Mouse (Mus musculus) forebrain, embryonic 16.5 days (tissue): Measurements from ENCODE around the gene Twnk. TPM values are rescaled to one million over a fixed set of nuclear protein-coding genes. Genes with fewer than 3 reads are reported as not detected.

Experiments used
- ATAC-seq: fragments of 200-750 bp; cut with Nextera tagmentation; 2 replicates; pipeline ENCODE4 v1.8.0; 2017; ENCODE audit warnings: mild to moderate bottlenecking, moderate library complexity
- H3K27ac ChIP-seq: fragments of 300-500 bp; sonication (generic); 2 replicates; pipeline ENCODE4 v1.5.1; 2014; ENCODE audit warnings: low read length, control low read depth
- H3K27me3 ChIP-seq: fragments of 300-500 bp; sonication (generic); replicated peaks from 2 replicates; pipeline ENCODE4 v1.6.1; 2014; ENCODE audit warnings: low read length; ENCODE audit not compliant: control insufficient read depth, insufficient read depth
- H3K36me3 ChIP-seq: fragments of 300-500 bp; sonication (generic); 2 replicates; pipeline ENCODE4 v1.6.1; 2014; ENCODE audit not compliant: control insufficient read depth, insufficient read depth
- H3K4me1 ChIP-seq: fragments of 300-500 bp; sonication (generic); replicated peaks from 2 replicates; pipeline ENCODE4 v1.6.1; 2014; ENCODE audit warnings: low read length; ENCODE audit not compliant: control insufficient read depth, insufficient read depth
- H3K4me2 ChIP-seq: fragments of 300-500 bp; sonication (generic); 2 replicates; pipeline ENCODE4 v1.6.1; 2014; ENCODE audit warnings: mild to moderate bottlenecking, low read length, control low read depth
- H3K4me3 ChIP-seq: fragments of 300-500 bp; sonication (generic); replicated peaks from 2 replicates; pipeline ENCODE4 v1.5.1; 2014; ENCODE audit warnings: mild to moderate bottlenecking, low read length, control low read depth
- H3K9ac ChIP-seq: fragments of 300-500 bp; sonication (generic); replicated peaks from 2 replicates; pipeline ENCODE4 v1.6.1; 2014; ENCODE audit warnings: low read depth, low read length, control low read depth
- H3K9me3 ChIP-seq: fragments of 300-500 bp; sonication (generic); 2 replicates; pipeline ENCODE4 v1.6.1; 2016; ENCODE audit warnings: low read length; ENCODE audit not compliant: control insufficient read depth
- WGBS: fragments of 180-500 bp; shearing (Covaris S2); extraction: QIAGEN DNeasy Blood & Tissue Kit; methylation state at CpG from one replicate; pipeline ENCODE4 v1.1.7; 2014; 5-methylcytosine and 5-hydroxymethylcytosine counted together
- polyA plus RNA-seq: library from polyadenylated mRNA; unstranded; fragments of >200 nt; fragmentation: Nextera tagmentation; extraction: Ambion mirVana; gene quantifications from 2 replicates; pipeline ENCODE4 v1.2.1, GENCODE M21; 2015

Twnk gene
- 24.6 and 25.5 TPM in 2 replicates for polyA plus RNA-seq

- peak within 1 kb of the TSS; percentile 63 for H3K9ac ChIP-seq
- WGBS, result 8% methylated on average over 16 of the region's 16 CpGs
- ATAC-seq, result no peak
- H3K9me3 ChIP-seq, result no peaks in the 10 kb centered on the region
- peaks cover 24% of the 10 kb centered on the region for H3K4me1 ChIP-seq
- peak within 1 kb of the TSS; percentile 77 for H3K4me3 ChIP-seq
- no peaks in the 10 kb centered on the region for H3K27me3 ChIP-seq
- peak within 1 kb of the TSS; percentile 81 for H3K4me2 ChIP-seq
- H3K27ac ChIP-seq, result peak within 1 kb of the TSS; percentile 68
- peaks cover 6% of the 10 kb centered on the region for H3K36me3 ChIP-seq
These were observed at the start of gene Twnk for GRCm38 (mm10) chr19:45005444-45005843. Gene Twnk, plus strand, starts transcription at chr19:45005663.

GRCm38 (mm10) chr19:44959633-44960032 lies 45.8 kb upstream of the Twnk start:
- Histone ChIP-seq H3K27ac (no peak overlapping the region), H3K27me3 (no peaks in the 10 kb centered on the region), H3K4me1 (no peaks in the 10 kb centered on the region), H3K36me3 (peaks cover 22% of the 10 kb centered on the region), H3K9me3 (no peaks in the 10 kb centered on the region), H3K4me2 (no peak overlapping the region), H3K9ac (no peak overlapping the region), H3K4me3 (no peak overlapping the region)
- WGBS, result 97% methylated on average over 2 of the region's 2 CpGs
- no peak for ATAC-seq

- 97% methylated on average over 1 of the region's 1 CpGs for WGBS
- no peak overlapping the region for H3K4me2 ChIP-seq
These were observed 39.5 kb upstream of the Twnk start for GRCm38 (mm10) chr19:44965978-44966377.

GRCm38 (mm10) chr19:44968329-44968728 lies 37.1 kb upstream of the Twnk start:
- no peak overlapping the region for H3K9ac ChIP-seq
- no peak overlapping the region for H3K4me2 ChIP-seq
- ATAC-seq, result no peak
- H3K4me3 ChIP-seq, result no peak overlapping the region
- H3K4me1 ChIP-seq, result no peaks in the 10 kb centered on the region
- no peaks in the 10 kb centered on the region for H3K27me3 ChIP-seq
- no peak overlapping the region for H3K27ac ChIP-seq
- 96% methylated on average over 3 of the region's 3 CpGs for WGBS
- peaks cover 39% of the 10 kb centered on the region for H3K36me3 ChIP-seq
- no peaks in the 10 kb centered on the region for H3K9me3 ChIP-seq

More at GRCm38 (mm10) chr19:44965978-44966377, 39.5 kb upstream of the Twnk start:
- Histone ChIP-seq H3K4me1 (no peaks in the 10 kb centered on the region), H3K27me3 (no peaks in the 10 kb centered on the region), H3K27ac (no peak overlapping the region), H3K9me3 (no peaks in the 10 kb centered on the region), H3K9ac (no peak overlapping the region), H3K36me3 (peaks cover 33% of the 10 kb centered on the region), H3K4me3 (no peak overlapping the region)
- ATAC-seq, result no peak

- 85% methylated on average over 6 of the region's 6 CpGs for WGBS
- ATAC-seq, result no peak
These were observed 28.8 kb upstream of the Twnk start for GRCm38 (mm10) chr19:44976636-44977035.

GRCm38 (mm10) chr19:44977148-44977547 lies 28.3 kb upstream of the Twnk start:
- Histone ChIP-seq H3K9ac (no peak overlapping the region), H3K4me2 (no peak overlapping the region), H3K27ac (no peak overlapping the region), H3K4me3 (no peak overlapping the region), H3K27me3 (no peaks in the 10 kb centered on the region), H3K4me1 (no peaks in the 10 kb centered on the region), H3K36me3 (peaks cover 45% of the 10 kb centered on the region), H3K9me3 (no peaks in the 10 kb centered on the region)
- no peak for ATAC-seq
- WGBS, result 92% methylated on average over 6 of the region's 6 CpGs

More at GRCm38 (mm10) chr19:44976636-44977035, 28.8 kb upstream of the Twnk start:
- no peak overlapping the region for H3K27ac ChIP-seq
- no peak overlapping the region for H3K9ac ChIP-seq
- no peaks in the 10 kb centered on the region for H3K9me3 ChIP-seq
- no peaks in the 10 kb centered on the region for H3K27me3 ChIP-seq
- no peaks in the 10 kb centered on the region for H3K4me1 ChIP-seq
- peaks cover 47% of the 10 kb centered on the region for H3K36me3 ChIP-seq
- no peak overlapping the region for H3K4me2 ChIP-seq
- no peak overlapping the region for H3K4me3 ChIP-seq

GRCm38 (mm10) chr19:44980787-44981186 lies 24.7 kb upstream of the Twnk start:
- Histone ChIP-seq H3K4me1 (no peaks in the 10 kb centered on the region), H3K4me3 (no peak overlapping the region), H3K9me3 (no peaks in the 10 kb centered on the region), H3K27me3 (no peaks in the 10 kb centered on the region), H3K9ac (no peak overlapping the region), H3K27ac (no peak overlapping the region), H3K36me3 (peaks cover 27% of the 10 kb centered on the region), H3K4me2 (no peak overlapping the region)
- ATAC-seq, result no peak
- 80% methylated on average over 2 of the region's 2 CpGs for WGBS

- no peak overlapping the region for H3K9ac ChIP-seq
- peaks cover 4% of the 10 kb centered on the region for H3K4me1 ChIP-seq
- ATAC-seq, result no peak
- peaks cover 14% of the 10 kb centered on the region; the same call in 1 of the 2 replicates for H3K36me3 ChIP-seq
- H3K9me3 ChIP-seq, result no peaks in the 10 kb centered on the region
- H3K27me3 ChIP-seq, result no peaks in the 10 kb centered on the region
- no peak overlapping the region for H3K27ac ChIP-seq
- 85% methylated on average over 7 of the region's 7 CpGs for WGBS
- no peak overlapping the region for H3K4me3 ChIP-seq
- no peak overlapping the region for H3K4me2 ChIP-seq
These were observed 22.9 kb upstream of the Twnk start for GRCm38 (mm10) chr19:44982477-44983115.

- no peaks in the 10 kb centered on the region for H3K27me3 ChIP-seq
These were observed 22.1 kb upstream of the Twnk start for GRCm38 (mm10) chr19:44983366-44983765.

More at GRCm38 (mm10) chr19:44983366-44983765, 22.1 kb upstream of the Twnk start:
- Histone ChIP-seq H3K4me2 (no peak overlapping the region), H3K4me1 (peaks cover 12% of the 10 kb centered on the region), H3K4me3 (no peak overlapping the region), H3K9me3 (no peaks in the 10 kb centered on the region), H3K9ac (no peak overlapping the region), H3K27ac (no peak overlapping the region), H3K36me3 (peaks cover 9% of the 10 kb centered on the region; the same call in 1 of the 2 replicates)
- 91% methylated on average over 6 of the region's 6 CpGs for WGBS
- no peak for ATAC-seq
